Mouse (Mus musculus): Measurements from ENCODE around the gene Tnfrsf21.

DNA sequence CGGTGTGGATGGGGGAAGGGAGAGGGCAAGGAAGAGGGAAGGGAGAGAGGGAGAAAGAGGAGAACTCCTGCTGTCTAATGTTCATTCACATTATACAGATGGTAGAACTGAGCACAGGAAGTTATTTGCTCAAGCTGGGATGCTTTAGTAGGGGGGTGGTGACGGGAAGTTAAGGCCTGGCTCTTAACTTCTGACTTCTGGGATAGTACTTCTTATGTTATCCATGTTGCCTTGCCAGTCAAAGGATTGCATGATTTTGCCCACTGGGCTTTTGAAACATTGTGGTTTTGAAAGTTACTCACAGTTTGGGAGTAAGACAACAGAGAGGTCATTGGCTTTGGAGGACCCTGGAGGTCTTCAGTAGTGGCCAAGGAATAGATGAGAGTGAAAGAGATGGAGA lies 34.3 kb downstream of the Tnfrsf21 start:
- TF ChIP-seq GATA1 (IDR thresholded peaks at IDR 0.05; ENCODE audit: low read length) (no peak), TAL1 (IDR thresholded peaks at IDR 0.05; ENCODE audit: low read length) (no peak)

Measured in erythroblast, embryonic 14.5 days (primary cell).